Mouse (Mus musculus) cortical plate, adult 2 months (tissue): ENCODE data around the gene Slc44a5. TPM values are rescaled to one million over a fixed set of nuclear protein-coding genes. Genes with fewer than 3 reads are reported as not detected.

Experiments used
- H3K27ac ChIP-seq: fragments of 200-500 bp; 2 replicates; pipeline ENCODE4 v1.5.1; 2012; ENCODE audit warnings: low read length, control low read depth, inconsistent platforms; ENCODE audit not compliant: insufficient read depth
- H3K4me1 ChIP-seq: fragments of 200-500 bp; 2 replicates; pipeline ENCODE4 v1.6.1; 2011; ENCODE audit warnings: low read length; ENCODE audit not compliant: control insufficient read depth, insufficient read depth
- H3K4me3 ChIP-seq: fragments of 200-500 bp; 2 replicates; pipeline ENCODE4 v1.5.1; 2011; ENCODE audit warnings: mild to moderate bottlenecking, low read length, control low read depth; ENCODE audit not compliant: insufficient read depth
- CTCF ChIP-seq: fragments of 200-500 bp; IDR thresholded peaks from 2 replicates; pipeline ENCODE4 v1.5.1; 2011; ENCODE audit warnings: mild to moderate bottlenecking, control low read depth, low read length; ENCODE audit not compliant: insufficient read depth; ENCODE audit errors: extremely low read depth
- POLR2A ChIP-seq: fragments of 200-500 bp; IDR thresholded peaks from 2 replicates; pipeline ENCODE4 v1.6.1; 2011; ENCODE audit warnings: mild to moderate bottlenecking, low read length, control low read depth; ENCODE audit not compliant: insufficient read depth; ENCODE audit errors: extremely low read depth
- polyA plus RNA-seq: library from polyadenylated mRNA; depleted of rRNA; stranded (reverse); fragments of >200 nt; gene quantifications from 2 replicates; pipeline ENCODE4 v1.2.3, GENCODE M21; 2012

Gene Slc44a5
- polyA plus RNA-seq, 1 experiment, result 4.8 TPM

DNA sequence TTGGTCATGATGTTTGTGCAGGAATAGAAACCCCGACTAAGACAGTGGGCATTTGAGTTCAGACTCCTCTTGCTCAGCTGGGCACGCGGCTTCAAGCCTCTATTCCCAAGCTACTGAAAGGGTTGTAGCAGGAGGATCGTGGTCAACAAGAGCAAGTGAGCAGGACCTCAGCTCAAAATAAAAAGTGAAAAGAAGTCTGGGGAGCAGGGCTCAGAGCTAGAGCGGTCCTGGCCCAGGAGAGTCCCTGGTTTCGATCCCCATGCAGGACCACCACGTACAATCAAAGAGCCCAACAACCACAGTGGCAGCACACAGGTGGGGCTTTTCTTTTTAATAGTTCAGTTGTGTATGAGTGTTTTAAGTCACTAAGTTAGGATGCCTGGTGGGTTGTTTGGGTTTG, 201.5 kb downstream of the Slc44a5 start:
- Histone ChIP-seq H3K4me3 (no peak overlapping the region), H3K27ac (no peak overlapping the region), H3K4me1 (peaks cover 4% of the 10 kb centered on the region)
- TF ChIP-seq CTCF, result no peak
- TF ChIP-seq POLR2A, result no peak

DNA sequence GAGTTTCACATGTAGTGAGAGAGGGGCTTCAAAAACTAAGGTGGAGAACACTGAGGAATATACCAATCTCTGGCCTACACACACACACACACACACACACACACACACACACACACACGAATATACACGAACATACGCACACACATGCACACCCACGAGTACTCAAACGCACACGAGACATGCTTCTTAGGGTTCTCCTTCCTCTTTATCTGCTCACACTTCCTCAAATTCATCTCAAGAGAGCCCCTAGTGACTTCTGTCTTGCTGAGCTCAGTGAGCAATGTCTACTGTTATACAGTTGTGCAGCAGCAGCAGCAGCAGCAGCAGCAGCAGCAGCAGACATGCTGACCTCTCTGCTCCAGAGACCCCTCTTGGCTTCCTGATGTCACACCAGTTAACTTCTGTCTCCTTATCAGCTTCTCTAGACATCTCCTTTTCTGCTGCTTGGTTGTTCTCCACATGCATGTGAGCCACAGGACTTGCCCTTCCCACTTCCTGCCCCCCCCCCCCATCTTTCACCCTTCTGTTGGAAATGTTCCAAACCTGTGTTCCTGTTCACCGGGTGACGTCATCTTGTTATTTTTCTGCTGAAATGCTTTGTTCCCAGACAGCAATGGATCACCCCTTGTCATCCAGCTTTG, 204.5 kb downstream of the Slc44a5 start:
- no peak for TF ChIP-seq CTCF
- no peak for TF ChIP-seq POLR2A
- no peak overlapping the region for H3K4me3 ChIP-seq
- H3K27ac ChIP-seq, result no peak overlapping the region
- no peaks in the 10 kb centered on the region for H3K4me1 ChIP-seq

DNA sequence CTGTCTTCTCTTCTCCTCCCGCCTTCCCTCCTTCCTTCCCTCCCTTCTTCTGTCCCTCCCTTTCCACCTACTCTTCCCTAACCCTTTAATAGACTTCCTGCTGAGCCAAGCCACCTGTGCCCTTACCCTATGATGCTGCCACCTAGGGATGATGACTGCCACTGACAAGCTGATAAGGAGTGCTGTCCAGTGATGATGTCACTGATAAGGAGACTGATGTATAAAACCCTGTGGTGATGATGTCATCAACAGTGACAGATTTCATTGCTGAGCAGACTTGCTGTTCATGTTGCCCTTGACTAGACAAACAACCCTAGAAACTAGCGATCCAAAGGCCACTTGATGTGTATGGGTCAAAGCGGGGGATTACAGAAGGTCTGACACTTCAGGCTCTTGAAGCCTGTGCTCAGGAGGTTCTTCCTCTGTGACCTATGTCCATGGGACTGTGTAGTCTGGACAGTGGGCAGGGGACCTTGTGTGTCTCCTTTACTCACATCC, 206.2 kb downstream of the Slc44a5 start:
- Histone ChIP-seq H3K4me3 (no peak overlapping the region), H3K4me1 (no peaks in the 10 kb centered on the region; the same call in 1 of the 2 replicates), H3K27ac (no peak overlapping the region)
- TF ChIP-seq POLR2A (no peak), CTCF (no peak)

DNA sequence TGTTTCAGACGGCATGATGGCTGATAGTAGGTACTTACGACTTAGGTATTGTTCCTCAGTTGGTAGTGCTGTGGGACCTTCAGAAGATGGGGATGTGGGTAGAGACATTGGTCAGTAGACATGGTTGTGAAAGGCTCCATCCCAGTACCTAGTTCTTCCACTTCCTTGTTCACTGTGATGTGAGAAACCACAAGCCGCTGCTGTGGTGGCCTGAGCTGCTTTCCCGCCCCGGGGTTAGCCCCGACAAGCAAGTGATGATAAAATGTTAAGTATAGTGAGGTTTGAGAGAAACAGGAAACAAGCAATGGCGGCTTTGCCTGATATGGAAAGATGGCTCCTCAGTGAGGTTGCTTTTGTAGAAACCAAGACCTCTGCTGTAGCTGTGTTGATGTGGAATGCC, 209.8 kb downstream of the Slc44a5 start:
- H3K27ac ChIP-seq, result no peak overlapping the region
- TF ChIP-seq CTCF (no peak), POLR2A (no peak)

DNA sequence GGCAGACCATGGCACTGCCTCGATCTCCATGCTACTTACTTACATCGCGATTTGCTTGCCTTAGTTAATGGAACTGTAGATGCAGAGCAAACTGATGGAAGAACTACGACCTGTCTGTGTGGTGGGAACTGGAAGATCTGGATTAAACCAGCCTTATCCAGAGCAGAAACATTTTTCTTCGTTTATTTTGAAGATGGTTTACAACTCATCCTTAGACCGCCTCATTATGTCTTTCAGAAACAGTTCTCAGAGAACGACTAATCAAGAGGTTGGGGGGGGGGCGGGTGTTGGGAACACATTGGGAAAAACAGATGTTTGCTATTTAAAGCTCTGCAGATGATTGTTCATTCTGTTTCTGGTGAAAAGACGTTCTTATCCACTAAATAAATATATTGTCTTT, 210.7 kb downstream of the Slc44a5 start:
- H3K27ac ChIP-seq, result no peak overlapping the region
- peaks cover under 1% of the 10 kb centered on the region; the same call in 1 of the 2 replicates for H3K4me1 ChIP-seq
- no peak overlapping the region for H3K4me3 ChIP-seq
- TF ChIP-seq POLR2A (no peak), CTCF (no peak)

More for the DNA sequence above, 209.8 kb downstream of the Slc44a5 start:
- H3K4me1 ChIP-seq, result no peaks in the 10 kb centered on the region; the same call in 1 of the 2 replicates
- no peak overlapping the region for H3K4me3 ChIP-seq

DNA sequence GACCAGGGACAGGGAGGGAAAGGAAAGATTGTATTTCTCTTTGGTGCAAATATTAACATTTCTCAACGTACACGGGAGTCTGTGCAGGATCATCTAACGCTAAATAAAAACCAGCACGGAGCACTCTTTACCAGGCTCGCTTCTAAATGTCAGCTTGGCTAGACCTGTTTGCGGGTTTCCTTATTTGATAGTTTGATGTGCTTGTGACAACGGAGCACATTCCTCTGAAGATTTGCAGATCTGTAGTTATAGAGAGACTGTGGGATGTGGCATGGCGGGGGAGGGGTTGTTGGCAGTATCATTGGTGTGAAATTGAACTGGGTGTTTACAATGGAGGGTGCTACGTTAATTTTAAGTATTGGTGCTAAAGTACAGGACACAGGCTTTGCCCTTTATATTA, 215.4 kb downstream of the Slc44a5 start:
- TF ChIP-seq CTCF (no peak), POLR2A (no peak)
- H3K4me3 ChIP-seq, result no peak overlapping the region

DNA sequence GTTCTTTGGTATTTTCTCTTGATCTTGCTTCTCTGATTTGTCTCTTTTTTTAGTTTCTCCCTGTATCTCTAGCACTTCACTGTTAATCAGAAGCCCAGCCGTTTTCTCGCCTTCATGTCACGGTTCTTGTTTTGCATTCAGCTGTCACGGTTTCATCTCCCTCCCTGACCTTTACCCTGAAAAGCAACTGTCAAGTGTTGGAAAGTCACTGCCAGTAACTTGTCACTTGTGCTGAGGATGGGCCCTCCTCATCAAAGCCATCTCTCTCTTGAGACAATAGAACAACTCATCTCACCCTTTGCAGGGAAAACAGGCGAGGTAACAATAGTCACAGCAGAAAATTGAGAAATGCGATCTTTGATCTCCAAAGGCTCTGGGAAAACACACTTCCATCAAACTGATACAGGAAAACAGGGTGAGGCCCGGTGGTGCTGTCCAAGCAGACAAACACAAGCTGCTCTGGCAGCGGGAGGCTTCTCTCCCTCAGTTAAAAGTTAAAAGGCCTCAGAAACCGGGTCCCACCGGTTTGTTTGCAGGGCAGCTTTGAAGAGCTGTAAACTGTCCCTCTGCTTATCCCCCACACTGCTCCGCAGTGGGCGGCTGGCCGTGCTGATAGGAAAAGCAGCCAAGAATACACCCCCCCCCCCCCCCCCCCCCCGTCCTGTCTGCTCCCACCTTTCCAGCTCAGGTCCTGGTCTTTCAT, 219.2 kb downstream of the Slc44a5 start:
- H3K27ac ChIP-seq, result no peak overlapping the region
- TF ChIP-seq POLR2A (no peak), CTCF (no peak)
- H3K4me3 ChIP-seq, result no peak overlapping the region
- H3K4me1 ChIP-seq, result peaks cover 4% of the 10 kb centered on the region; the same call in 1 of the 2 replicates

More for the DNA sequence above, 215.4 kb downstream of the Slc44a5 start:
- no peak overlapping the region for H3K27ac ChIP-seq
- H3K4me1 ChIP-seq, result peaks cover 4% of the 10 kb centered on the region; the same call in 1 of the 2 replicates

DNA sequence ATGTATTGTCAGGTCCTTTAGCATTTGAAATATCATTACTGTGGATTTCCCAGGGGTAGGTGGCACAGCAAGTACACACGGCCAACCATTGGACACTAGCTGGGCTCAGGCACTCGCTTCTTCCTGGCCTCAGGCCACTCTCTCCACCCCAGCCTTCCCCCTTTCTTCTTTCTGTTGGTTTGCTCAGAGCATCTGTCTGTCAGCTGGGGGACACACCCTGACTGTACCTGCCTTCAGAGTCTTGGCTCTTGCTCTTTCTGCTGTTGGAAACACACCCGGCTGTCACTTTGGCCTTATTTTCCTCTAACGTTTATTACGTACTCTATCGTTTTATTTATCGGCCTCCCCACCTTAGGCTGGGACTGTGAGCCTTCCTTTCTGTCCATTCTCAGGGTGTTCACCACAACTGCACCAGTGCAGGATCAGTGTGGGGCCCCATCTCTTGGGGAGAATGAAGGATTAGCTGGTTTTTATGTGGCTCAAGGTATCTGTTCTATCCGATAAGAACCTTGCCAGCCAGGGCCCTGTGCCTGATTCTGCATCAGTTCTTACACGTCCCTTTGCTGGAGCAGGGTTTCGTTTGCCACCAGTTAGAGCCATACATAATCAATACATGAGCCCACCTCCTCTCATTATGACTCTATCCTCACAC, 220.1 kb downstream of the Slc44a5 start:
- TF ChIP-seq CTCF, result no peak
- no peak for TF ChIP-seq POLR2A
- H3K27ac ChIP-seq, result no peak overlapping the region
- no peak overlapping the region for H3K4me3 ChIP-seq
- H3K4me1 ChIP-seq, result peaks cover 4% of the 10 kb centered on the region; the same call in 1 of the 2 replicates

DNA sequence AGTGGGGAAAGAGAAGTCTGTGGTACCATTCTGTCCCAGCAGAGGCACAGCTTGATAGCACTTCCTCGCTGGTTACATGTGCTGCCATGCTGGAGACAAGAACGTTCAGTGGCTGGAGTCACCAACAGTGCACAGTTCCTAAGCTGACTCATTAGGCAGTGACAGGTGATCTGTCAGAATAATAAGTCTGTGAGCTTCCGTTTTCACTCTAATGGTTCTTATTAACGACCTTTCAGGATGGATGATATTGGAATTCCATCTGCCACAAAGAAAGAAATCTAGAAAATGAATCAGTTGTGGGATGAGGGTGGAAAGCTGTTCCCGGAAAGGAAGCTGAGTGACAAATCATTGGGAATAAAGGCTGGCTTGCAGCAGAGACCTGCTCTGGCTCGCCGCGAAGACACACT, 227.2 kb downstream of the Slc44a5 start:
- no peak overlapping the region for H3K27ac ChIP-seq
- H3K4me1 ChIP-seq, result peaks cover 2% of the 10 kb centered on the region; the same call in 1 of the 2 replicates
- H3K4me3 ChIP-seq, result no peak overlapping the region
- TF ChIP-seq CTCF, result no peak
- TF ChIP-seq POLR2A, result no peak
